Mouse (Mus musculus) liver, adult 2 months (tissue): ENCODE results near the gene Ulk2.

Experiments used
- CTCF ChIP-seq: fragments of 200-500 bp; IDR thresholded peaks from 2 replicates; pipeline ENCODE4 v1.5.1; 2011; ENCODE audit warnings: low read depth, low read length, control low read depth
- POLR2A ChIP-seq: fragments of 200-500 bp; IDR thresholded peaks from 2 replicates; pipeline ENCODE4 v1.6.1; 2011; ENCODE audit warnings: low read length, control low read depth; ENCODE audit not compliant: insufficient read depth; ENCODE audit errors: extremely low read depth

- TF ChIP-seq CTCF (no peak), POLR2A (no peak)
These were observed 97.7 kb downstream of the Ulk2 start for GRCm38 (mm10) chr11:61757151-61757550.
